Mouse (Mus musculus) frontal cortex, postnatal 14 days (tissue): Measurements from ENCODE around the gene Nol4l.
A peak's percentile ranks its signal among the peaks of the same experiment; 100 is the strongest.

ENCODE experiments used
- DNase-seq, 2 experiments: peaks; one replicate each; pipeline ENCODE4 v3.0.0; 2022; ENCODE audit warnings: low spot score in 2 of 2

Gene Nol4l

DNA sequence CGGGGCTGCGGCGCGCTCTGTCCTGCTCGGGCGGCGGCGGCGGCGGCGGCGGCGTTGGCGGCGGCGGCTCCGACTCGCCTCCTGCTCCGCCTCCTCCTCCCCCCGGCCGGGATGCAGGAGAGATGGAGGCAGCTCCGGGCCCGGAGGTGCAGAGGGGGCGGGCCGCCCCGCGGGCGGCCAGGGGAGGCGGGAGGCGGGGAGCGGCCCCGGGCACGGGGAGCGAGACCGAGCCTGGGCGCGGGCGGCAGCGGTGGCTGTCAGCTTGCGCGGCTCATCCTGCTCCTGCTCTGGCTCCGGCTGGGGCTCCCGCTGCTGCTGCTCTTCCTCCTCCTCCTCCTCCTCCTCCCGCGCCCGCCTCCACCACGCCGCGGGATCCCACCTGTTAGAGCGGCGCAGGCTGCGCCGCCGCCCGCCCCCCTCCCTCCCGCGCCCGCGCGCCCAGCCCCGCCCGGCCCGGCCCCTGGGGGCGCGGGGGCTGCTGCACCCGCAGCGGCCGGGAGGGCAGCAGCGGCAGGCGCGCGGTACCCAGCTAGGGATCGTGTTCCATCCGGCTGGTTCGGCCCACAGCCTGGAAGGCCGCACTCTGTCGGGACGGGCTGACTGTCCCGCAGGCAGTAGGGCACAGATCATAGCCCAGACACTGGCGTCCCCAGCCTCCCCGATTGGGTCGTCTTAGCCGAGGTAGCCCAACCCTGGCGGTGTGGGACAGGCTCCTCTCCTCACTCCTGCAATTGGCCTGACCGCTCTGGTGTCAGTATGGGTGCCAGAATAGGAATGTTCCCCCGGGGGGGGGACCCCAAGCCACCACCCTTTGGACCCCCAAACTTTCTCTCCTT lies at the start of gene Nol4l:
Nol4l (minus strand) TSS at position 41 of the 836 bp plus-strand sequence.
- no peak for DNase-seq

GRCm38 (mm10) chr2:153577122-153577521 lies 47.4 kb upstream of the Nol4l start:
- no peak for DNase-seq

- no peak for DNase-seq
Measured at GRCm38 (mm10) chr2:153576150-153576549, 46.4 kb upstream of the Nol4l start.

- DNase-seq: no peak
Measured at GRCm38 (mm10) chr2:153575554-153575953, 45.8 kb upstream of the Nol4l start.

GRCm38 (mm10) chr2:153573101-153573500 lies 43.3 kb upstream of the Nol4l start:
- DNase-seq: no peak

DNA sequence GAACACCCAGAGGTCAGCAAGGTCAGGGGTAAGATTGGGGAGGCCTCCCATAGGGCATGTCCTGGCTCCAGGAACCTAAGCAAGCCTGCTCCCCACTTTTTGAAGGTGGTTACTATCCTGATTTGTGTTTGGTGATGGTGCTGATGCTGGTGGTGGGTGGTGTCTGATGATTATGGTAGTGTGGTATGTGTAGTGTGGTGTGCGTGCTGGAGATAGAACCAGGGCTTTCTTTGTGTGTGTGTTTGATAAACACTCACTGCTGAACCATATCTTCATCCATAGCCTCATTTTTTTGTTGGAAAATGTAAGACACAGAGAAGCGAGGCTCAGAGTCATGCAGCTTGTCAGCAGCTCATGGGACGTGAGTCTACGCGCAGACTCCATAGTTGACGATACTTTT lies 38.8 kb upstream of the Nol4l start:
- no peak for DNase-seq

DNA sequence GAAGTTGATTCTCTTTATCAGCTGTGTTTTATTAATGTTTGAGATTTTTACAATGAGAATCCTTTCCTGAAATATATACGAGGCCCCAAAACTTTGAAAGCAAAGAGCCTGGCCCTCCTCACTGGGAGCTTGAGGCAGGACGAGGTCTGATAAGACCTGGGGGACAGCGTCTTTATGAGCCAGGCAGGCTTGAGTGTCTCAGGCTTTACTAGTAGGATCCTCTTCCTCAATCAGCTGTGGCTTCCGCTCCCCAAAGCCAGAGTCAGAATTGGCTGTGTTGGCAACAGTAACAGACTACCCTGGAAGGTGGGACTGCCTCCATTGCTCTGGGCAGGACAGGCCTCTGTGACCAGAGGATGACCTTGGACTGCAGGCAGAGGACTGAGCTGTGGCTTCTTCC lies 38.2 kb upstream of the Nol4l start:
- DNase-seq: no peak

GRCm38 (mm10) chr2:153564343-153564742 lies 34.6 kb upstream of the Nol4l start:
- DNase-seq: no peak

DNA sequence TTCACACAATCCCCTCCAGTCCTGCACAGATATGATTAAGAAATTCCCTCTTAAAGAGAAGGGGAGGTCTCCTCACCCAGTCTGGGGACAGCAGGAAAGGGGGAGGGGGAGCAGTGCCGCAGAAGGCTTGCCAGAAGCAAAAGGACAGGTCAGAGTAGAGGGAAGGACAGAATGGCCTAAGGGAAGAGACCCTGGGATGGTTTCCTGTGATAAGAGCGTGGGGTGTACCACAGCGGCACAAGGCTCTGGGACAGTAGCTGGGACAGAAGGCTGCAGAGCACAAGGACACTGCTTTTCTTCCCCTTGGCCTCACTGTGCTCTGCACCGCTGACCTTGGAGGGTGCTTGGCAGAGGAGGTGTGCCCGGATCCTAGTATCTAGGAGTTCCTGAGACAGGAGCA lies 31.8 kb upstream of the Nol4l start:
- no peak for DNase-seq

- peak; percentile 22 to 39 for DNase-seq
Measured at GRCm38 (mm10) chr2:153560664-153561541, 31.1 kb upstream of the Nol4l start.

GRCm38 (mm10) chr2:153559613-153560152 lies 29.9 kb upstream of the Nol4l start:
- no peak for DNase-seq

DNA sequence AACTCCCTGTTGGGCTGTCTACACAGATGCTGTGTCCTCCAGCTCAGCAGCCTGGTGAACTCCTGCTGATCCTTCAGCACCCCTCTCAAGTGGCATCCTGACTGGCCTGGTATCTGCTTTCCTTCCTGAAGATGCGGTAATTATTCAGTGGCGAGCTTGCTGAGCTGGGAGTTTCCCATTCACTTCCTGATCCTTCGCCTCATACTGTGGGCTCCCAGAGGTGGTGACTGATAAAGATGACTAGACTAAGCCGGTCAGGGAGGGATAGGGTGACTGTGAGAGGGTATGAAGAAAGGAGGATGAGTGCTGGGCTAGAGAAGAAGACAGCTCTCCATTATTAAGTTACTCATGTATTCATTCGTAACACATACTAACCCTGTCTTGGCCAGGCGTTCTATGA lies 28.7 kb upstream of the Nol4l start:
- DNase-seq: no peak

- DNase-seq: no peak
Measured at GRCm38 (mm10) chr2:153557259-153557658, 27.5 kb upstream of the Nol4l start.

DNA sequence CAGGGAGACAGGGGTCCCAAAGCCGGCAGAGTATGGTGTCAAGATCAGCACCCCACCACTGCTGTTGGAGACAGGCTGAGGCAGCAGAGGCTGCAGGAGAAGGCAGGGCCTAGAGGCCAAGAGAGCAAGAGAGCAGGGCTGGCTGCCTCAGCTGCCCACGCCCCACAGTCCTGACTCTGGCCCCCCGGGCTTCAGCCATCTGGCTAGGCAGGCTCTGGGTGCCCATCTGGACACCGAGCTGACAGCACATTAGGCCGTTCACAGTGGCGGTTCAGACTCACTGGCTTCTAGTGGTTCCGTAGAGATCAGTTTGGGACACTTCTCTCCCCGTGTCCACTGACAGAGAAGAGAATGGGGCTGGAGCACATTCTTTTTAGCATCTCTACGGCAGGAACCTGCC lies 26.4 kb upstream of the Nol4l start:
- no peak for DNase-seq

DNA sequence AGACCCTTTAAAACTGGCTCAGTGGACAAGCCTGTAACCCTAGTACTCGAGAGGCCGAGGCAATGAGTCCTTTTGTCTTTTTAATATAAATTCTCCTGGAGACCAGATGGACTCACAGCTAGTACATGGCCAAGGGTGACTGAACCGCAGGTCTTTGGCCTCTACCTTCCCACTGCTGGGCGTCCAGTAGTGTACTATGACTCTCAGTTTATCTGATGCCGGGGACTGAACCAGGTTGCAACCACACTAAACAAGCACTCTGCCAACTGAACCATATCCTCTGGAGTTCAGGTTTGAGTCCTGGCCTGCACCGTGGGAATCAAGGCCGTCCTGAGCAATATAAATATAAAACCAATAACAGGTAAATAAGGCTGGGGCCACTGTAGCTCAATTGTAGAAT lies 24.8 kb upstream of the Nol4l start:
- no peak for DNase-seq

DNA sequence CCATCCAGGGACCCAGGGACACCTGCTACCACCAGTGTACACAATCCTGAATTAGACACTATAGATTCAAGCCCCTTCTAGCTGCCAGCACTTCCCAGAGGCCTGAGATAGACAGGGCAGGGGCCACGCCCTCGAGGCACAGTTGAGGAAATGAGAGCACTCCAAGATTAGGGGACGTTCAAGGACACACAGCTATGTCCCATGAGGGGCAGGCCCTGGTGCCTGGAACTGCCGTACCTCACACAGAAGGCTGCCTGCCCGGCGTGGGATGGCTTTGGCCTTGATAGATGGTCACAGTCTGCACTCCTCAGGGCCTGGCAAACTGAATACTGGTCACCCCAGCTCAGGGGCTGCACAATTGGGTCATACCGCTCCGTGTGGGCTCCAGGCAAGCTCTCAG lies 19.7 kb upstream of the Nol4l start:
- no peak for DNase-seq

DNA sequence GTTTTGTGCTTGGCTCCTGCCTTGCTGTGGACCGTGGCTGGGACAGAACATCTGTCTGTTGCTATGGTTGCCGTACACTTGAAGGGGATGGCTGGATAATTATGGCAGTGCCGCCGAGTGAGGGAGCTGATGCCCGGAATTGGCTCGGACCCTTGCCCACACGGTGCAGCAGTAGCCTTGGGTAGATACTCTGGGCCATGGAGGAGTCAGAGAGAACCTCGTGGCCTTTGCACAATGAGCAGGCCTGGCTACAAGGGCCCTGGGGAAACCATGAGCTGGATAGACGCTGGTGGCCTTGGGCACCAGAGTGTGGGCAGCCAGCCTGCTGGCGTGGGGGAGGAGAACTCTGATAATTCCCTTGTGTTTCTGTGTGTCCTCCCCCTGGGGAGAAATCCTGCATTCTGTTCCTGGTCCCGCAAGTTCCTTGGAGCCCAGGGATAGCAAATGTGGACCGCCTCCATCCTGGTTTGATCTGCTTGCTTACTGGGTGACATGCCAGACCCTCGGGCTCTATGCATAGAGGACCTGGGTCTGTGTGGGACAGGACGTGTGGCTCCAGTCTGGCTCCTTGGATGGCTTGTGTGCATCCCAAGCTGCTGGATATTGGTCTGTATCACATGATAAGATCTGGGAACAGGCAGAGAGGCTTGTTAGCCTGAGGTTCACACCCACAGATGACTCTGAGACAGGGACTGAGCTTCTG lies 18.6 kb upstream of the Nol4l start:
- DNase-seq: no peak

DNA sequence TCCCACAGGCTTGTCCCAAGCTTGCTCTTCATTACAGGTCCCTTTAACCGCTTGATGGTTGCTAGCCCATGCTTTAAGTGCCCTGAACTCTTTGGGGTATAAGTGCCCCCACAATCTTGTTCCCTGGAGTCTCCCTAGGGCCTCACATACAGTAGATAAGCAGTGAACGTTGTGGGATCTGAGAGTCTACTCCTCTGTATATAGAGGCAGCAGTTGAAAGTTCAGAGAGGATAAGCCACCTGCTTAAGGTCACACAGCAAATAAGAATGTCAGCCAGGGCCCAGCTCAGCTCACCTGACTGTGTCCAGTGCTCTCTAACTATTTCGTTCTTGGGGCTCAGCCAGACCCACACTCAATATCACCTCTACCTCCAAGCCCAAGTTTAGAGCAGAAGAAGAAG lies 17.9 kb upstream of the Nol4l start:
- DNase-seq: no peak

DNA sequence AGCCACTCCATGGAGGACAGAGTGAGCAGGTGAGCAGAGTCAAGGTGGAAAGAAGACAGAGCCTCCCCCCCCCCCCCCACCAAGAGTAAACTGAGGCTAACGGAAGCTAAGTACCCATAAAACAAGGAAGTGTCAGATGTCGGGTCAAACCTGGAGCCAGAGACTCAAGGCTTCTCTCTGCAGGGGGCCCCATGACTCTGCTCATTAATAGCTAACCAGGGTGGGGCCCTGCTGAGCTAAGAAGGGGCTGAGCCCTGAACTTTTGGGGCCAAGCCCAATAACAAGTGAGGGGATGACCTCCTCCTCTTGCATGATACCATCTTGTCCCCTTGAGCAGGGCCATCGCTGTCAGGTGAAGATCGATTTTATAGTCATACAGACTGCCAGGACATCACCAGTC lies 17.2 kb upstream of the Nol4l start:
- DNase-seq: no peak

DNA sequence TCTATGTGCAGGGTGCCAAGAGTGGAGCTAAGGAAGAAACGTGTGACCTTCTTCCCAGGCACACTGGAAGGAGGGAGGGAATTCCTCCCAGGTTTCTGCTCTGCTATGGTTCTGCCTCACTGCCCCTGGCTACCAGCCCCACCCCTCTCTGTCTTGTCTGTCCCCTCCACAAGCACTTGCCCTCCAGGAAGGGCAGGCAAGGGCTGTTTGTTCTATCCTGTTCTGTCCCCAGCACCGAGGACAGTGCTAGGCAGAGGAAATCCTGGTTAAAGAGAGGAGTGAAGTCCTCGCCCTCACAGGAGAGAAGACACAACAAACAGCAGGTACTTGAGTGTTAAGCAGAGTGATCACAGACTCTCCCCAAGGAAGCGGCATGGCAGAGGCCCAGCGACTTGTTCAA lies 16.7 kb upstream of the Nol4l start:
- no peak for DNase-seq

DNA sequence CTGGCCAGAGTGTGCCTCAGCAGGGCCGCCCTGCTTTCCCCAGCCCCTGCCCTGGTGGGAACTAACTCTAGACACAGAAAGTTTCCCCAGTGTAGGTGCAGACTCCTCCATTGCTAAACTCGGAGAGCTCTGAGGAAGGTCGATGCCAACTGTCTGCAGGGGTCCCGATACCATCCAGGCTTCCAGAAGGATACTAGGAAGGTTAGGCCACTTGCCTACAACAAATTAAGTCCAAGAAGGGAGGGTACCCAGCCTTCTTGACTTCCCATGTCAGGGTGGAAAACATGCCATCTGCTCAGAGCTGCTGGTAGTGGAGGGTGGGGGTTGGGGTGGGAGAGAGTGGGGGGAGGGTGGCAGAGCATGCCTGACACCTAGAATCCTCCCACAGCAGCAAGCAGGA lies 15.0 kb upstream of the Nol4l start:
- DNase-seq: no peak
